Mouse (Mus musculus): ENCODE data around the gene Nt5c3b. TPM values are rescaled to one million over a fixed set of nuclear protein-coding genes. Genes with fewer than 3 reads are reported as not detected.

Gene Nt5c3b
- polyA plus RNA-seq, 1 experiment from 2014 or later, result 118 TPM

DNA sequence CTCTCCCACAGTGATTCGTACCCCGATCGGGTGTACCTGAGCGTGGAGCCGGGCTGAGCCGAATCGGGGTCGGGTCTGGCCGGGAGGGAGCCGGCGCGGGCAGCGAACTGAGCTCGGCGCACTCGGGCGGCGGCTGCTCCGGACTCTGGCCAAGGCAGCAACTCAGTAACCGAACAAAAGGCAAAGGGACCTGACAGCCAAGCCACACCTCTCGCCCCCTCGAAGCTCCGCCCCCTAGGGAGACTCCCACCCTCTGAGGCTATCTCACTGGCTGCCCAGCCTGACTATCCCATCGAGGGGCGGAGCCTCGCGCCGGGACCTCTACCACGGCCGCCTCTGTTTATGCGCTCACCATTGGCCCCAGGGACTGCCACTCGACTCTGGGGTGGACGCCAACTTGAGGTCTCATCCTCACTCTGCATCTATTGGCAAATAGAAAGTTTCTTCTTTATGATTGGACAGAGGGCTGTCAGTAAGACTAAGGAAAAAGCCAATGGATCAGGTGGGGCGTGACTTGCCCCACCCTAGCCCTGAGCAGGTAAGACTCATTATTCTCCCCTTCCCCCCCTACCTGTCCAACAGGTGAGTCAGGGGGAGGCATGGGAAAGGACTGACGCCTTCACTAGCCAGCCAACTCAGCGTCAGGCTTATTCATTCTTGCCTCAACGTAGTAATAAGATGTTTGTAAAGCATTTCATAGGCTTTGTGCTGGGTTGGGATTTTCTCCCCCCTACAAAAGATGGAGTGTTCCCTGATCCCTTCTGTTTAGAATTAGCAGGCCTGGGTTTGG is 43.8 kb downstream of the Nt5c3b start, which contains the start of gene Jup:
Gene Jup, minus strand, starts transcription at position 164 of the 790 bp plus-strand sequence.
- Histone ChIP-seq H3K4me1 (peaks cover 35% of the 10 kb centered on the region), H3K36me3 (no peaks in the 10 kb centered on the region), H3K9me3 (replicated peaks) (no peaks in the 10 kb centered on the region), H3K27me3 (replicated peaks) (0 out of 2 replicates have a peak, but pooled peaks cover 3% of the 10 kb centered on the region), H3K27ac (replicated peaks) (peak within 1 kb of the TSS; percentile 77), H3K4me2 (peak within 1 kb of the TSS; percentile 64), H3K9ac (replicated peaks) (peak within 1 kb of the TSS; percentile 72), H3K4me3 (replicated peaks) (peak within 1 kb of the TSS; percentile 61)
- ATAC-seq (ENCODE audit: low FRiP score), result peak; percentile 98
- WGBS, result under 1% methylated on average over 37 of the region's 37 CpGs

DNA sequence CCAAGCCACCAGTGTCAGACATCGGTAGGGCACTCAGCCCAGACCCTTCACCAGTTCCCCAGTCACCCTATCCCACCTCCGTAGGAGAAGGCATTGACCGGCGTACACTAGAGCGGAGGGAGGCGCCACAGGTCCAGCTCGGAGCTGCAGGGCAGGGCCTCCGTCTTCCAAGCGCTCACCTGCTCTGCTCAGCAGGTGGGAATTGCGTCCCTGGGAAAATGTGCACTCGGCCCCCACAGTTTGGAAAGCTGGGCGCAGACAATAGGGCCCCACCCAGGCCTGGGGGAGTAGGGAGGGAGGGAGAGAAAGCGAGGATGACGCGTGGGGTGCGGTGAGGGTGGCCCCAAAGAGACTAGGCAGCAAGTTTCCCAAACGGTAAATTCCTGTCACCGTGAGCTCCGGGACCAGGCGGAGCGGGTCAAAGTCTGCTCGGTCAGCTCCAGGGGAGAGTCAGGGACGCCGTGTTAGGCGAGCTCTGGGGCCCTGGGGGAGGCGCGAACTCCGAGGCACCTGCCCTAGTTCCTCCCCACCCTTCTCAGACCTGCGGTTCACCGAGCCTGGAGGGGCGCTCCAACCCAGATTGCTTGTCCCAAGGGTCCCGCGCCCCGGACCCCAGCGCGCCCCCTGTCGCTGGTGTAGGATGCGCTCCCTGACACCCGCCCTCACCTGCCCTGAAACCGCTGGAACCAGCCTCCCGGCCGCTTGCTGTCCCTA is 44.6 kb downstream of the Nt5c3b start:
- WGBS, result 2% methylated on average over 39 of the region's 42 CpGs
- peak; percentile 32; the same call in 1 of the 2 replicates for ATAC-seq (ENCODE audit: low FRiP score)
- H3K9ac ChIP-seq (replicated peaks), result peak overlapping the region; percentile 72
- peaks cover 35% of the 10 kb centered on the region for H3K4me1 ChIP-seq
- peak overlapping the region; percentile 77 for H3K27ac ChIP-seq (replicated peaks)
- H3K27me3 ChIP-seq (replicated peaks), result 0 out of 2 replicates have a peak, but pooled peaks cover 3% of the 10 kb centered on the region
- H3K9me3 ChIP-seq (replicated peaks), result no peaks in the 10 kb centered on the region
- H3K4me2 ChIP-seq, result peak overlapping the region; percentile 64
- peak overlapping the region; percentile 61 for H3K4me3 ChIP-seq (replicated peaks)
- no peaks in the 10 kb centered on the region for H3K36me3 ChIP-seq

DNA sequence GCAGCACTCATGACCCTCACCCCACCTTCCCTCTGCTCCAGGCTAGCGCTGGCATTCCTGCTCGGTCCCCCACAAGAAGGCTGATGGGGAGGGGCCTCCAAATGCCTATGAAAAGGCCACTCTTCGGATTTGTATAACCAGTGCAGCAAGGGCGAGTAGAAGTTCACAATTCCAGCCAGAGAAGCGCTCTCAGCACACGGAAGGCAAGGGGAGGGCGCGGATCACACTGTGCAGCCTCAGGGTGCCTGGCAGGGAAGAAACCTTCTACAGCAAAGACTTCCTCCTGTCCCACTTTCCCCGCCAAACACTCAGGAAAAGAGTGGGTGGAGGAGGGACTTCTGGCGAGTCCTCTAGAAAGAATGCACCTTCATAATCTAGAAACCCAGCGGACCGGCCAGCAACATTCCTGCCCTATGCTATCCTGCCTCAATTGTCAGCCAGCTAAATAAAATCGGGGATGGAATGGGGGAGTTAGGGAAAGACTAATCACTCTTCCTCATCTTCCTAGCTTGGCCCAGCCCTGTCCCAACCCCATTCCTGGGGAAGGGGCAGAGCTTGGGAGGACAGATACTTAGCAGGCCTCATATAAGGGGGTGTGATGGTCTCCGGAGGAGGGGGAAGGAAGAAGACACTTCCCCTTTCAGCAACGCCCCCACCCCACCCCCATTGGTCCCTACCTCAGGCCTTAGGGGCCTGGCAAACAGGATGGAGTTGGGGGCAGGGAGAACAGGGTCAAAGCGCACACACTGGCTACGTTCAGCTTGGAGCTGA is 45.6 kb downstream of the Nt5c3b start:
- 47% methylated on average over 17 of the region's 17 CpGs for WGBS
- 0 out of 2 replicates have a peak, but pooled peaks cover 3% of the 10 kb centered on the region for H3K27me3 ChIP-seq (replicated peaks)
- no peaks in the 10 kb centered on the region for H3K9me3 ChIP-seq (replicated peaks)
- H3K27ac ChIP-seq (replicated peaks), result peak overlapping the region; percentile 77; the same call in 1 of the 2 replicates
- peak overlapping the region; percentile 72 for H3K9ac ChIP-seq (replicated peaks)
- peak overlapping the region; percentile 64 for H3K4me2 ChIP-seq
- ATAC-seq (ENCODE audit: low FRiP score), result no peak
- no peaks in the 10 kb centered on the region for H3K36me3 ChIP-seq
- H3K4me3 ChIP-seq (replicated peaks), result peak overlapping the region; percentile 61
- peaks cover 40% of the 10 kb centered on the region for H3K4me1 ChIP-seq

- Histone ChIP-seq H3K9me3 (replicated peaks) (no peaks in the 10 kb centered on the region), H3K4me3 (replicated peaks) (peak overlapping the region; percentile 61), H3K36me3 (no peaks in the 10 kb centered on the region), H3K9ac (replicated peaks) (no peak overlapping the region), H3K27ac (replicated peaks) (no peak overlapping the region), H3K4me1 (peaks cover 47% of the 10 kb centered on the region), H3K27me3 (replicated peaks) (0 out of 2 replicates have a peak, but pooled peaks cover 3% of the 10 kb centered on the region), H3K4me2 (peak overlapping the region; percentile 64)
- ATAC-seq (ENCODE audit: low FRiP score), result no peak
- WGBS, result 36% methylated on average over 11 of the region's 11 CpGs
These were observed 46.4 kb downstream of the Nt5c3b start for GRCm38 (mm10) chr11:100395200-100395599.

- no peak for ATAC-seq (ENCODE audit: low FRiP score)
- 64% methylated on average over 5 of the region's 5 CpGs for WGBS
- Histone ChIP-seq H3K9me3 (replicated peaks) (no peaks in the 10 kb centered on the region), H3K9ac (replicated peaks) (no peak overlapping the region), H3K27me3 (replicated peaks) (0 out of 2 replicates have a peak, but pooled peaks cover 3% of the 10 kb centered on the region), H3K4me2 (peak overlapping the region; percentile 64), H3K27ac (replicated peaks) (no peak overlapping the region), H3K4me3 (replicated peaks) (no peak overlapping the region), H3K36me3 (no peaks in the 10 kb centered on the region), H3K4me1 (peaks cover 53% of the 10 kb centered on the region)
These were observed 47.1 kb downstream of the Nt5c3b start for GRCm38 (mm10) chr11:100394353-100395074.

DNA sequence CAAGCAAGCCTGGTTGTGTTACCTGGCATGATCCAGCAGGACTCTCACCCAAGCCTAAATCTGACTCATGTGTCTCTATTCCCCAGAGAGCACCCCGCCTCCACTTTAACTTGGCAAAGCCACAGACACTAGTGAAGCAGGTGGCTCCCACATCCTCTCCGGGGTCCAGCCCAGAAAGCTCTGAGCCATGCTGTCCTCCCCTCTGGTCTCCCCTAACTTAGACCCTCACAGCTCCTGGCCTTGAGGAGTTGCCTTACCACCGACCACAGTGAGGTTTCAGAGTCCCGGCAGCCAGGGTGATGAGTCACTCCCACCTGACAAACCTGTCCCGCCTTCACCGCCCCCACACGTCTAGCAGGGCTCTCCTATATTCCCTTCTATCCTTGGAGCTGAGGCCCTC is 47.9 kb downstream of the Nt5c3b start:
- WGBS, result 85% methylated on average over 7 of the region's 7 CpGs
- Histone ChIP-seq H3K9ac (replicated peaks) (no peak overlapping the region), H3K9me3 (replicated peaks) (no peaks in the 10 kb centered on the region), H3K4me3 (replicated peaks) (no peak overlapping the region), H3K4me1 (peaks cover 55% of the 10 kb centered on the region), H3K36me3 (no peaks in the 10 kb centered on the region), H3K4me2 (no peak overlapping the region), H3K27me3 (replicated peaks) (0 out of 2 replicates have a peak, but pooled peaks cover 3% of the 10 kb centered on the region), H3K27ac (replicated peaks) (no peak overlapping the region)
- ATAC-seq (ENCODE audit: low FRiP score), result no peak

GRCm38 (mm10) chr11:100392958-100393357 is 48.6 kb downstream of the Nt5c3b start:
- Histone ChIP-seq H3K36me3 (no peaks in the 10 kb centered on the region), H3K27me3 (replicated peaks) (0 out of 2 replicates have a peak, but pooled peaks cover 3% of the 10 kb centered on the region), H3K9me3 (replicated peaks) (no peaks in the 10 kb centered on the region), H3K4me1 (peaks cover 60% of the 10 kb centered on the region), H3K4me2 (no peak overlapping the region), H3K4me3 (replicated peaks) (no peak overlapping the region), H3K9ac (replicated peaks) (no peak overlapping the region), H3K27ac (replicated peaks) (no peak overlapping the region)
- no peak for ATAC-seq (ENCODE audit: low FRiP score)
- WGBS, result 82% methylated on average over 5 of the region's 5 CpGs

DNA sequence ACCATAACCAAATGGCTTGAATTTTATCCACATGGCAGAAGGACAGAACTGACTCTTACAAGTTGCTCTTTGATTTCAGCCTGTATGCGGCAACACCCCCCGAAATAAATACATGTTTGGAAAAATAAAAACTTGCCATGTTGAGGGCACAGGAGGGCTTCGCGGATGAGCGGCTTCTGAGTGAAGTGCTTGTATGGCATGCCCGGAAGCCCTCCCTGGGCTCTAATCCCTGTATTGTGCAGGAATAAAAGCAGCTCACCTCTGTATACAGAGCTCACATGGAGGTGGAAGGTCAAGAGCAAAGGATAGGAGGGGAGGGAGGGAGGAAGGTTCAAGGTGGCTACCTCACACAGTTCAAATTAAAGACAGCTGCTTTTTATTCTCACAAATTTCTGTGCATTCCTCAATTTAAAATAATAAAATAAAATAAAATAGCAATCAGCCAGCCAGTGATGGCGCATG is 49.7 kb downstream of the Nt5c3b start:
- Histone ChIP-seq H3K4me2 (no peak overlapping the region), H3K9me3 (replicated peaks) (no peaks in the 10 kb centered on the region), H3K27ac (replicated peaks) (no peak overlapping the region), H3K4me3 (replicated peaks) (no peak overlapping the region), H3K9ac (replicated peaks) (no peak overlapping the region), H3K27me3 (replicated peaks) (0 out of 2 replicates have a peak, but pooled peaks cover 3% of the 10 kb centered on the region), H3K4me1 (peaks cover 65% of the 10 kb centered on the region), H3K36me3 (no peaks in the 10 kb centered on the region)
- WGBS, result 90% methylated on average over 7 of the region's 7 CpGs
- no peak for ATAC-seq (ENCODE audit: low FRiP score)

DNA sequence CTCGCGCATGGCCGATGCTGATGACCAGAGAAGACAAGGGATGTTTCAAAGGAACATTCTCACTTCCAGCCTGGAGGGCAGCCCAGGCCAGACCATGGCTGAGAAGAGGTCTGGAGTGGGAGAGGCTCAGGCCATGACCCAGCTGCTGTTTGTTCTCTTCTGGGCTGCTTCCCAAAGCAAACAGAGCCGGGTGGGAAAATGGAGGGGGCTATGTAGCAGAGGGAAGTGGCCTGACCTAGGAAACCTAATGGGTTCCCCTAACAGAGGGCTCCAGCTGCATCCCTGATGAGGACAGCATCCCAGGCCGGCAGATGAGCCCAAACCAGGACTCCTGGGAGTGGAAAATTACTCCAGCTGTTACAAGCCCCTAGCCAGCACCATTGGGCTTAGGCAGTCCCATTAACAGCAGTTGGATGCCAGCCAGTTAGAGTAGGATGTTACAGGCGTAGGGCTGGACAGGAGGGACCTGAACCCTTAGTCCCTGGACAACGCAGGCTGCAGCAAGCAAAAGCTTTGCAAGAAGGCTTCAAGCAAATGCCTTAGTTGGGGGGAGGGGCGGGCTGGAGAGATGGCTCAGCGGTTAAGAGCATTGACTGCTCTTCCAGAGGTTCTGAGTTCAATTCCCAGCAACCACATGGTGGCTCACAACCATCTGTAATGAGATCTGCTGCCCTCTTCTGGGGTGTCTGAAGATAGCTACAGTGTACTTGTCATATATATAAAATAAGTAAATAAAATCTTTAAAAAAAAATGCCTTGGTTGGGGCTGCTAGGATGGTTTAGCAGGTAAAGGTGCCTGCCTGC is 50.3 kb downstream of the Nt5c3b start:
- ATAC-seq (ENCODE audit: low FRiP score), result peak; percentile 37; the same call in 1 of the 2 replicates
- 60% methylated on average over 9 of the region's 9 CpGs for WGBS
- no peaks in the 10 kb centered on the region for H3K9me3 ChIP-seq (replicated peaks)
- H3K27ac ChIP-seq (replicated peaks), result peak overlapping the region; percentile 49; the same call in 1 of the 2 replicates
- no peak overlapping the region for H3K4me3 ChIP-seq (replicated peaks)
- H3K9ac ChIP-seq (replicated peaks), result no peak overlapping the region
- no peaks in the 10 kb centered on the region for H3K36me3 ChIP-seq
- peaks cover 62% of the 10 kb centered on the region for H3K4me1 ChIP-seq
- H3K4me2 ChIP-seq, result no peak overlapping the region
- H3K27me3 ChIP-seq (replicated peaks), result 0 out of 2 replicates have a peak, but pooled peaks cover 3% of the 10 kb centered on the region

- Histone ChIP-seq H3K9me3 (replicated peaks) (no peaks in the 10 kb centered on the region), H3K4me2 (no peak overlapping the region), H3K4me1 (peaks cover 49% of the 10 kb centered on the region), H3K9ac (replicated peaks) (no peak overlapping the region), H3K4me3 (replicated peaks) (no peak overlapping the region), H3K27me3 (replicated peaks) (no peaks in the 10 kb centered on the region), H3K36me3 (peaks cover 7% of the 10 kb centered on the region; the same call in 1 of the 2 replicates), H3K27ac (replicated peaks) (0 out of 2 replicates have a peak overlapping the region, but pooled peaks have one; percentile 49)
- no peak for ATAC-seq (ENCODE audit: low FRiP score)
- WGBS, result 36% methylated on average over 8 of the region's 8 CpGs
These were observed 51.6 kb downstream of the Nt5c3b start for GRCm38 (mm10) chr11:100389931-100390445.
